Mouse (Mus musculus) ovary, postnatal 36 days (tissue): ENCODE data around the gene Ndufa4l2.
A peak's percentile ranks its signal among the peaks of the same experiment; 100 is the strongest.

Source experiments
- DNase-seq: peaks from one replicate; pipeline ENCODE4 v3.0.0; 2022; ENCODE audit warnings: low spot score, mixed read lengths

Gene Ndufa4l2

GRCm38 (mm10) chr10:127526681-127527080, 11.9 kb downstream of the Ndufa4l2 start:
- peak; percentile 73 for DNase-seq

GRCm38 (mm10) chr10:127527481-127527880, 12.7 kb downstream of the Ndufa4l2 start:
- no peak for DNase-seq

DNA sequence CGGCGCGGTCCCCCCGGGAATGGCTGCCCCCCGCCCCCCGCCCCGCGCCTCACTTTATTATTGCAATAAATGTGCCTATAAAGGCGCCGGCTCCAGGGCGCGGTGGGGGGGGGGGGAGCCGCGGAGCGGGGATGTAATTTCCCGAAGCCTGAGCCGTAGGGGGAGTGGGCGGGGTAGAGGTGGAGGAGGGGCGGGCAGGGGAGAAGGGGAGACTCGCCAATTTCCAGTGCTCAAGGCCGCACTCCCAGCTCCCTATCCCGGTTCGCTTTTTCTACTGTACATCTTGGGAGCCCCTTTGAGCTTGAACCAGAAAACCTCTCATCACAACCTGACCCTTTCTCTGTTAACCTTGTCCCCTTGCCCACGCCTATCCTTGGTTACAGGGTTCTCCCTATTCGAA, 16.2 kb downstream of the Ndufa4l2 start:
- DNase-seq = no peak

DNA sequence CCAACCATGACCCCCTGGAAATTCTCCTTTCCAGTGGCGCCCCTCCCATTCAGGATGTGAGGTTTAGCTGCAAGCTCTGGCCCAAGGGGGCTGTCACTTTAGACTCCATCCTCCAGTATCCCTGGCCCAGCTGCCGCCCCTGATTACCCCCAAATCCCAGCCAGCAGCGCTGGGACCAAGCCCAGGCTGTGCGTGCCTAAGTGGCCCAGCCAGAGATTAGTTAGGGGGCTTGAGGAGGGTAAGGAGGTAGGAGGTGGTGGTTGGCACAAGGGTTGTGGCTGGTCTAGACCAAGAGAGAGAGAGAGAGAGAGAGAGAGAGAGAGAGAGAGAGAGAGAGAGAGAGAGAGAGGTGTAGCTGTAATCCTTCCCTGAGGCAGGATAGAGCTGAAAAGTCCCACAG, 16.8 kb downstream of the Ndufa4l2 start:
- DNase-seq = no peak

DNA sequence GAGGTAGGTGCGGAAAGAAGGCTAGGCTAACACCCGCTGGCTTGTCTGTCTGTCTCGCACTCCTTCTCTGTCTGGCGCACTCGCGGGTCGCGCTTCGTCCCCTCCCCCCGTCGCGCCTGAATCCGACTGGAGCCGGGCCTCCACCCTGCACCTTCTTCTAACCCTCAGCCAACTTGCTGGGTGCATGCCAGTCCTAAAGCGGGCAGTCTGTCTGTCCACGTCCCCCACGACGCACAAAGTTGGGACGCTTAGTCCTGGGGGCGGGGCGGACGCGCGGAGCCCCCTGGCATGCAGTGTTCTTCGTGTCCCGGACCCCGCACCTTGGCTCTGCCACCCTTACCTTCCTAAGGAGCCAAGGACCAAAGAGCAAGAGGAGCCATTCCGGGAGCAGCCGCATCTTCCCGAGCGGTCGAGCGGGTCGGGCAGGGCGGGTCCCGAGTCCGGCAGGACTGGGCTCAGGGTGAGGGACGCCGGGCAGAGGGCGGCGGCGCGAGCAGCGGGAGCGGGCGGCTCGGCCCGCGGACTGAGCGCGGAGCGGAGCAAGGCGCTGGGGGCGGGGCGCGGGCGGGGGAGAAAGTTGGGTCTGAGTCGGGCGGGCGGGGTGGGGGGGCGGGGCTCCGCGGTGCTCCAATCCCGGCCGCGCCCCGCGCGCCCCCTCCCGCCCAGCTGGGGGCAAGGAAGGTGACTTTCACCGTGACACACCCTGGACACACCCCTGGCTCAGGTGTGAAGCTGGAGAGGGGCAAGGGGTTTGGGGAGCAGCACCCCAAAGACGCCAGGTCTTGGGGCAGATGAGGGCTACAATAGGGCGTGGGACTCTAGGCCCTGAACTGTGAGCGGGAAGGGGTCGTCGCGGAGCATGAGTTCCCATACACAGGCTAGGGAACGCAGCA, 19.5 kb downstream of the Ndufa4l2 start, which contains the start of gene Nxph4:
Nxph4 (minus strand) TSS at position 524 of the 893 bp plus-strand sequence.
- DNase-seq = no peak

- no peak for DNase-seq
Measured at GRCm38 (mm10) chr10:127534929-127535384, 20.2 kb downstream of the Ndufa4l2 start.

GRCm38 (mm10) chr10:127536586-127537314, 22.0 kb downstream of the Ndufa4l2 start:
- no peak for DNase-seq

GRCm38 (mm10) chr10:127537854-127538583, 23.3 kb downstream of the Ndufa4l2 start:
- DNase-seq = peak; percentile 75

DNA sequence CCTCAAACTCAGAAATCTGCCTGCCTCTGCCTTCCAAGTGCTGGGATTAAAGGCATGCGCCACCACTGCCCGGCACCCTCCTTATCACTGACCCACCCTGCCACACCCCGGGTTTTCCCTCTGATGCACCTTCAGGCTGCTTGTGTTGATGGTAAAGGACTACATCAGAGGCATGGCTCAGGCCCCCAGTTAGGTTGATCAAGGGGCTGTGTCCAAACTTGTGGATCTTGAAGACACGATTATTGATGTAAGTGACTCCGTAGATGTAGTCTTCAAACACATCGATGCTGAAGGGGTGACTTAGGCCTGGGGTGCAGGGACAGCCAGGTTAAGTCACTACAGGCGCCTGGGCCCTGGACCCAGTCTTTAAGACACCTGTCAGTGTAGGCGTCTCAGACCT, 26.7 kb downstream of the Ndufa4l2 start:
- no peak for DNase-seq

- DNase-seq = no peak
Measured at GRCm38 (mm10) chr10:127542084-127542483, 27.3 kb downstream of the Ndufa4l2 start.

DNA sequence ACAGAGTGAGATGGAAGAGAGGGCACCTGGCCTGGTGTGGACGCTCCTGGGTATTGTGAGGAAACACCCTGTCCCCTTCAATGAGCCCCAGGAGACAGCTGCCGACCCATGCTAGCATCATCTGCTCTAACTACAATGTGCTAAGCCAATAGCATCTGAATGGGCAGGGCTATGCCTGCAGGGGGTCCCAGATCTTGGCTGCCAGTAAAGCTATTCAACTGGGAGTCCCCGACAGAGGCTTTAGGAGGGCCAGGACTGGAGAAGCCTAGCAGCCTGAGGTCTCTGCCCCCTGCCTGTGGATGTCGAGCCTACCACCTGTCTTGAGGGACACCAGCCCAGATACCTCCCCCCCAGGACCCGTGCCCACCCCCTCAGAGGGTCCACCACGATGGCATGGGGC, 28.0 kb downstream of the Ndufa4l2 start:
- no peak for DNase-seq

DNA sequence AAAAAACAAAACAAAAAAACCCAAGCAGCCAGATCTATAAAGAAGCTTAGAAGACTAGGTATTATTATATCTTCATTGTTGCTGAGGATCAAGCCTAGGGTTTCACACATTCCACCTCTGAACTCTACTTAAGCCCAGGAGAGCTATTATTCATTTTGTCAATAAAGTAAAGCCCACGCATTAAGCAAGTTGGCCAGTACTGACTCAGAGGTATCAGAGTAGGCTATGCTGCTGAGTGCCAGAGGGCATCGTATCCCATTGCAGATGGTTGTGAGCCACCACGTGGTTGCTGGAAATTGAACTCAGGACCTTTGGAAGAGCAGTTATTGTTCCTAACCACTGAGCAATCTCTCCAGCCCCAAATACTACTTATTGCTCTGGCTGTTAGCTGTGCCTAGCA, 29.1 kb downstream of the Ndufa4l2 start:
- DNase-seq = no peak

- DNase-seq = no peak
Measured at GRCm38 (mm10) chr10:127544375-127544774, 29.6 kb downstream of the Ndufa4l2 start.

- DNase-seq = no peak
Measured at GRCm38 (mm10) chr10:127546505-127546904, 31.7 kb downstream of the Ndufa4l2 start.

DNA sequence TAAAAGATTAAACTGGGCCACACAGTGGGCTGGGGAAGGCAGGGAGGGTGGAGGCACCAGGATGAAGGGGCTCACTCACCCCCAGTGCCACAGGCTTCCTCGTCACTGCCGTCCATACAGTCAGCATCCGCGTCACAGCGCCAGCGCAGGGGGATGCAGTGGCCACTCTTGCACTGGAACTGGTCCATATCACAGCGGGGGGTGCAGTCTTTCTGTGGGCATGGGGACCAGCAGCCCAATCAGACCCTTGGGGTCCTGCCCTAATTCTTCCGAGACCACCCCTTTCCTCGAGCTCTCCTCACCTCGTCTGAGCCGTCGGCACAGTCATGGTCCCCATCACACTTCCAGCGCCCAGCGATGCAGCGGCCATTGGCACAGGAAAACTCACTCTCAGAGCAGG, 33.5 kb downstream of the Ndufa4l2 start:
- DNase-seq = no peak

DNA sequence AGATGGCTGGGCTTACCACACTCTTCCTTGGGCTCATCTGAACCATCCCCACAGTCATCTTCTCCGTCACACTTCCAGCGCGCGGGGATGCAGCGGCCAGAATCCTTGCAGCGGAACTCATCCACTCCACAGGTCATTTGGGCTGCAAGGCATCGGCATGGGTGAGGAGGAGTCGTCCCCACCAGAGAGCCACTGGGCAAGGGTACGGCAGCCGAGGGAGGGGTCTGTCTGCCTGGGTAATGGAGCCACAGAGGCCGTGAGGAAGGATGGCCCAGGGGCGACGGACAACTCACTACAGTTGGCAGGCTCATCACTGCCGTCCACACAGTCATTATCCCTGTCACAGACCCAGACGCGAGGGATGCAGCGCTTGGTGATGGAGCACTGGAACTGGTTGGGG, 35.1 kb downstream of the Ndufa4l2 start:
- DNase-seq = no peak

DNA sequence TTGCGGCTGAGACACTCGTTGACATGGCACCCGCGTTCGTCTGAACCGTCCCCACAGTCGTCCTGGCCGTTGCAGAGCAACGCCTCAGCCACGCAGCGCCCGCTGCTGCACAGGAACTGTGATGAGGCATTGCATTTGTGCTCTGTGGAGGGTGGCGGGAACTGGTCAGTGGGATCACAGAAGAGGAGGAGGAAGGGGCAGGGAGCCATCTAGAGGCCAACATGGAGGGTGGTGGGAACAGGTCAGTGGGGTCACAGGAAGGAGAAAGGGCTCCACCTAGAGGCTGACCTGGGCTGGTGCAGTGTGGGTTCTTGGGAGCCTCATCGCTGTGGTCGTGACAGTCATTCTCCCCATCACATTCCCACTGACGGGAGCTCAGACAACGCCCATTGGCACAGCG, 40.9 kb downstream of the Ndufa4l2 start:
- DNase-seq = no peak

- DNase-seq = no peak
Measured at GRCm38 (mm10) chr10:127557397-127557796, 42.6 kb downstream of the Ndufa4l2 start.

- no peak for DNase-seq
Measured at GRCm38 (mm10) chr10:127561145-127561544, 46.4 kb downstream of the Ndufa4l2 start.

- DNase-seq = no peak
Measured at GRCm38 (mm10) chr10:127563840-127564239, 49.1 kb downstream of the Ndufa4l2 start.

GRCm38 (mm10) chr10:127564301-127564700, 49.5 kb downstream of the Ndufa4l2 start:
- DNase-seq = no peak
